Mouse (Mus musculus) neural tube, embryonic 13.5 days (tissue): ENCODE results near the gene Pdzd4. TPM values are rescaled to one million over a fixed set of nuclear protein-coding genes. Genes with fewer than 3 reads are reported as not detected.
A peak's percentile ranks its signal among the peaks of the same experiment; 100 is the strongest.

Experiments used
- ATAC-seq: fragments of 200-750 bp; cut with Nextera tagmentation; 2 replicates; pipeline ENCODE4 v1.8.0; 2017; ENCODE audit warnings: low read depth, mild to moderate bottlenecking, moderate TSS enrichment, moderate library complexity
- H3K27ac ChIP-seq: fragments of 300-500 bp; sonication (generic); replicated peaks from 2 replicates; pipeline ENCODE4 v1.5.1; 2015; ENCODE audit warnings: moderate library complexity, mild to moderate bottlenecking, inconsistent platforms
- H3K27me3 ChIP-seq: fragments of 300-500 bp; sonication (generic); 2 replicates; pipeline ENCODE4 v1.6.1; 2015; ENCODE audit warnings: mild to moderate bottlenecking, inconsistent platforms
- H3K36me3 ChIP-seq: fragments of 300-500 bp; sonication (generic); 2 replicates; pipeline ENCODE4 v1.6.1; 2015; ENCODE audit warnings: mild to moderate bottlenecking, inconsistent platforms
- H3K4me1 ChIP-seq: fragments of 300-500 bp; sonication (generic); replicated peaks from 2 replicates; pipeline ENCODE4 v1.6.1; 2015; ENCODE audit warnings: inconsistent platforms
- H3K4me2 ChIP-seq: fragments of 300-500 bp; sonication (generic); 2 replicates; pipeline ENCODE4 v1.6.1; 2015; ENCODE audit warnings: inconsistent platforms, mild to moderate bottlenecking, moderate library complexity
- H3K4me3 ChIP-seq: fragments of 300-500 bp; sonication (generic); 2 replicates; pipeline ENCODE4 v1.5.1; 2015; ENCODE audit warnings: mild to moderate bottlenecking, inconsistent platforms
- H3K9ac ChIP-seq: fragments of 300-500 bp; sonication (generic); 2 replicates; pipeline ENCODE4 v1.6.1; 2015; ENCODE audit warnings: moderate library complexity, mild to moderate bottlenecking, inconsistent platforms
- H3K9me3 ChIP-seq: fragments of 300-500 bp; sonication (generic); 2 replicates; pipeline ENCODE4 v1.6.1; 2016; ENCODE audit warnings: inconsistent platforms
- WGBS: fragments of 180-500 bp; shearing (Covaris S2); methylation state at CpG from one replicate; pipeline ENCODE4 v1.1.7; 2015; 5-methylcytosine and 5-hydroxymethylcytosine counted together
- polyA plus RNA-seq: library from polyadenylated mRNA; unstranded; fragments of >200 nt; fragmentation: Nextera tagmentation; extraction: Ambion mirVana; gene quantifications from 2 replicates; pipeline ENCODE4 v1.2.1, GENCODE M21; 2015

The Pdzd4 gene
- polyA plus RNA-seq, 1 experiment from 2014 or later, result 3.2 TPM

GRCm38 (mm10) chrX:73816596-73817314 lies 8.0 kb downstream of the Pdzd4 start:
- no peaks in the 10 kb centered on the region for H3K36me3 ChIP-seq
- 64% methylated on average over 3 of the region's 3 CpGs for WGBS
- no peak overlapping the region for H3K4me3 ChIP-seq
- ATAC-seq, result no peak
- H3K9ac ChIP-seq, result no peak overlapping the region
- H3K9me3 ChIP-seq, result no peaks in the 10 kb centered on the region
- H3K27me3 ChIP-seq, result no peaks in the 10 kb centered on the region
- peaks cover 4% of the 10 kb centered on the region for H3K4me1 ChIP-seq
- H3K27ac ChIP-seq, result no peak overlapping the region
- H3K4me2 ChIP-seq, result no peak overlapping the region

- 21% methylated on average over 14 of the region's 14 CpGs for WGBS
- H3K9me3 ChIP-seq, result no peaks in the 10 kb centered on the region
- H3K4me2 ChIP-seq, result peak overlapping the region; percentile 52
- H3K9ac ChIP-seq, result peak overlapping the region; percentile 69
- H3K36me3 ChIP-seq, result no peaks in the 10 kb centered on the region
- peak overlapping the region; percentile 31 for H3K4me3 ChIP-seq
- ATAC-seq, result peak; percentile 86
- H3K27me3 ChIP-seq, result no peaks in the 10 kb centered on the region
- no peaks in the 10 kb centered on the region for H3K4me1 ChIP-seq
- H3K27ac ChIP-seq, result peak overlapping the region; percentile 82
These were observed 9.7 kb downstream of the Pdzd4 start for GRCm38 (mm10) chrX:73815072-73815471.

- Histone ChIP-seq H3K4me2 (no peak overlapping the region), H3K4me1 (peaks cover 12% of the 10 kb centered on the region), H3K36me3 (no peaks in the 10 kb centered on the region), H3K9me3 (no peaks in the 10 kb centered on the region), H3K4me3 (no peak overlapping the region), H3K27me3 (no peaks in the 10 kb centered on the region), H3K9ac (no peak overlapping the region), H3K27ac (no peak overlapping the region)
- WGBS, result 35% methylated on average over 1 of the region's 1 CpGs
- peak; percentile 50; the same call in 1 of the 2 replicates for ATAC-seq
These were observed 19.0 kb downstream of the Pdzd4 start for GRCm38 (mm10) chrX:73805814-73806213.

GRCm38 (mm10) chrX:73798502-73798901 lies 26.3 kb downstream of the Pdzd4 start:
- H3K27me3 ChIP-seq, result no peaks in the 10 kb centered on the region
- H3K4me3 ChIP-seq, result no peak overlapping the region
- H3K27ac ChIP-seq, result no peak overlapping the region
- peak; percentile 66 for ATAC-seq
- H3K9ac ChIP-seq, result no peak overlapping the region
- 35% methylated on average over 9 of the region's 9 CpGs for WGBS
- H3K4me1 ChIP-seq, result no peaks in the 10 kb centered on the region; the same call in 1 of the 2 replicates
- H3K9me3 ChIP-seq, result no peaks in the 10 kb centered on the region
- no peak overlapping the region for H3K4me2 ChIP-seq
- peaks cover 17% of the 10 kb centered on the region for H3K36me3 ChIP-seq

GRCm38 (mm10) chrX:73797511-73797910 lies 27.3 kb downstream of the Pdzd4 start:
- H3K27ac ChIP-seq, result no peak overlapping the region
- H3K4me2 ChIP-seq, result no peak overlapping the region
- 95% methylated on average over 2 of the region's 2 CpGs for WGBS
- H3K9ac ChIP-seq, result no peak overlapping the region
- H3K36me3 ChIP-seq, result peaks cover 17% of the 10 kb centered on the region
- no peaks in the 10 kb centered on the region; the same call in 1 of the 2 replicates for H3K4me1 ChIP-seq
- H3K4me3 ChIP-seq, result no peak overlapping the region
- H3K9me3 ChIP-seq, result no peaks in the 10 kb centered on the region
- ATAC-seq, result no peak
- no peaks in the 10 kb centered on the region for H3K27me3 ChIP-seq

GRCm38 (mm10) chrX:73793505-73793904 lies 31.3 kb downstream of the Pdzd4 start:
- H3K9me3 ChIP-seq, result no peaks in the 10 kb centered on the region
- no peak overlapping the region for H3K4me3 ChIP-seq
- no peak overlapping the region for H3K9ac ChIP-seq
- no peaks in the 10 kb centered on the region for H3K27me3 ChIP-seq
- peaks cover 5% of the 10 kb centered on the region for H3K4me1 ChIP-seq
- H3K27ac ChIP-seq, result no peak overlapping the region
- H3K4me2 ChIP-seq, result no peak overlapping the region
- no peak for ATAC-seq
- peaks cover 35% of the 10 kb centered on the region for H3K36me3 ChIP-seq
- 33% methylated on average over 1 of the region's 1 CpGs for WGBS

- H3K36me3 ChIP-seq, result peaks cover 35% of the 10 kb centered on the region
- H3K9me3 ChIP-seq, result no peaks in the 10 kb centered on the region
- no peak for ATAC-seq
- H3K4me1 ChIP-seq, result peaks cover 10% of the 10 kb centered on the region
- H3K27ac ChIP-seq, result no peak overlapping the region
- H3K4me3 ChIP-seq, result no peak overlapping the region
- no peaks in the 10 kb centered on the region for H3K27me3 ChIP-seq
- no peak overlapping the region for H3K4me2 ChIP-seq
- H3K9ac ChIP-seq, result no peak overlapping the region
These were observed 31.7 kb downstream of the Pdzd4 start for GRCm38 (mm10) chrX:73793039-73793438.

GRCm38 (mm10) chrX:73788501-73788900 lies 36.3 kb downstream of the Pdzd4 start:
- Histone ChIP-seq H3K27me3 (no peaks in the 10 kb centered on the region), H3K36me3 (peaks cover 19% of the 10 kb centered on the region), H3K9ac (0 out of 2 replicates have a peak overlapping the region, but pooled peaks have one; percentile 82), H3K9me3 (no peaks in the 10 kb centered on the region), H3K4me3 (peak overlapping the region; percentile 57; the same call in 1 of the 2 replicates), H3K4me1 (peaks cover 29% of the 10 kb centered on the region), H3K27ac (no peak overlapping the region), H3K4me2 (peak overlapping the region; percentile 66)
- 100% methylated on average over 1 of the region's 1 CpGs for WGBS
- ATAC-seq, result no peak

GRCm38 (mm10) chrX:73787225-73787558 lies 37.6 kb downstream of the Pdzd4 start:
- no peaks in the 10 kb centered on the region for H3K9me3 ChIP-seq
- peaks cover 19% of the 10 kb centered on the region for H3K36me3 ChIP-seq
- H3K27ac ChIP-seq, result peak overlapping the region; percentile 88
- no peaks in the 10 kb centered on the region for H3K27me3 ChIP-seq
- WGBS, result 27% methylated on average over 22 of the region's 22 CpGs
- no peak; the same call in 1 of the 2 replicates for ATAC-seq
- H3K4me3 ChIP-seq, result peak overlapping the region; percentile 57
- H3K9ac ChIP-seq, result peak overlapping the region; percentile 82
- H3K4me2 ChIP-seq, result peak overlapping the region; percentile 66
- H3K4me1 ChIP-seq, result peaks cover 29% of the 10 kb centered on the region

- peak within 1 kb of the TSS; percentile 66 for H3K4me2 ChIP-seq
- H3K27me3 ChIP-seq, result no peaks in the 10 kb centered on the region
- H3K4me3 ChIP-seq, result peak within 1 kb of the TSS; percentile 57
- no peaks in the 10 kb centered on the region for H3K9me3 ChIP-seq
- peaks cover 29% of the 10 kb centered on the region for H3K4me1 ChIP-seq
- 16% methylated on average over 52 of the region's 52 CpGs for WGBS
- H3K36me3 ChIP-seq, result peaks cover 25% of the 10 kb centered on the region
- ATAC-seq, result peak; percentile 98
- peak within 1 kb of the TSS; percentile 89 for H3K27ac ChIP-seq
- H3K9ac ChIP-seq, result peak within 1 kb of the TSS; percentile 82
These were observed 38.2 kb downstream of the Pdzd4 start, which contains the start of the genes Idh3g and Ssr4 for GRCm38 (mm10) chrX:73786364-73787224. Gene Idh3g (minus strand): TSS chrX:73786897. Gene Ssr4 (plus strand): TSS chrX:73787028.

GRCm38 (mm10) chrX:73785666-73786065 lies 39.1 kb downstream of the Pdzd4 start:
- H3K36me3 ChIP-seq, result peaks cover 27% of the 10 kb centered on the region
- peak overlapping the region; percentile 57 for H3K4me3 ChIP-seq
- H3K9me3 ChIP-seq, result no peaks in the 10 kb centered on the region
- H3K27ac ChIP-seq, result peak overlapping the region; percentile 89
- peaks cover 29% of the 10 kb centered on the region for H3K4me1 ChIP-seq
- no peaks in the 10 kb centered on the region for H3K27me3 ChIP-seq
- no peak for ATAC-seq
- peak overlapping the region; percentile 73 for H3K9ac ChIP-seq
- peak overlapping the region; percentile 65 for H3K4me2 ChIP-seq

- Histone ChIP-seq H3K4me3 (no peak overlapping the region), H3K9ac (no peak overlapping the region), H3K27me3 (no peaks in the 10 kb centered on the region), H3K4me2 (no peak overlapping the region), H3K9me3 (no peaks in the 10 kb centered on the region), H3K36me3 (peaks cover 49% of the 10 kb centered on the region), H3K27ac (no peak overlapping the region), H3K4me1 (peaks cover 15% of the 10 kb centered on the region)
- no peak for ATAC-seq
- 91% methylated on average over 3 of the region's 3 CpGs for WGBS
These were observed 42.5 kb downstream of the Pdzd4 start for GRCm38 (mm10) chrX:73782227-73782626.
